Mouse (Mus musculus) thymus, adult 2 months (tissue): ENCODE measurements around the gene Cmah. TPM values are rescaled to one million over a fixed set of nuclear protein-coding genes. Genes with fewer than 3 reads are reported as not detected.

Source experiments
- DNase-seq: peaks from one replicate; pipeline ENCODE4 v3.0.0; 2021
- H3K27ac ChIP-seq: fragments of 200-500 bp; 2 replicates; pipeline ENCODE4 v1.5.1; 2012; ENCODE audit warnings: low read length, control low read depth; ENCODE audit not compliant: control insufficient read depth, insufficient read depth
- H3K27me3 ChIP-seq: fragments of 200-500 bp; 2 replicates; pipeline ENCODE4 v1.6.1; 2012; ENCODE audit warnings: mild to moderate bottlenecking, low read length, moderate library complexity, mixed read lengths; ENCODE audit not compliant: control insufficient read depth, insufficient read depth
- H3K36me3 ChIP-seq: fragments of 200-500 bp; 2 replicates; pipeline ENCODE4 v1.6.1; 2012; ENCODE audit warnings: mild to moderate bottlenecking, low read length, moderate library complexity; ENCODE audit not compliant: control insufficient read depth, insufficient read depth
- H3K4me1 ChIP-seq: fragments of 200-500 bp; replicated peaks from 2 replicates; pipeline ENCODE4 v1.6.1; 2012; ENCODE audit warnings: low read length; ENCODE audit not compliant: control insufficient read depth, insufficient read depth
- H3K4me3 ChIP-seq: fragments of 200-500 bp; 2 replicates; pipeline ENCODE4 v1.5.1; 2012; ENCODE audit warnings: mild to moderate bottlenecking, low read length, control low read depth, moderate library complexity; ENCODE audit not compliant: control insufficient read depth, insufficient read depth
- CTCF ChIP-seq: fragments of 200-500 bp; IDR thresholded peaks from 2 replicates; pipeline ENCODE4 v1.5.1; 2012; ENCODE audit warnings: mild to moderate bottlenecking, control low read depth, low read length, moderate library complexity, borderline replicate concordance; ENCODE audit not compliant: control insufficient read depth, poor library complexity, insufficient read depth; ENCODE audit errors: extremely low read depth
- POLR2A ChIP-seq: fragments of 200-500 bp; IDR thresholded peaks from 2 replicates; pipeline ENCODE4 v1.6.1; 2012; ENCODE audit warnings: mild to moderate bottlenecking, low read length, control low read depth, moderate library complexity; ENCODE audit not compliant: control insufficient read depth, poor library complexity, insufficient read depth; ENCODE audit errors: extremely low read depth
- WGBS: fragments of 180-500 bp; shearing (Covaris S2); methylation state at CpG from one replicate; pipeline ENCODE4 v1.1.7; 2018; 5-methylcytosine and 5-hydroxymethylcytosine counted together
- polyA plus RNA-seq: library from polyadenylated mRNA; depleted of rRNA; stranded (reverse); fragments of >200 nt; gene quantifications from 2 replicates; pipeline ENCODE4 v1.2.3, GENCODE M21; 2012

The Cmah gene
- polyA plus RNA-seq, 1 experiment = 14.7 TPM

GRCm38 (mm10) chr13:24421987-24422386, 94.8 kb downstream of the Cmah start:
- no peaks in the 10 kb centered on the region for H3K27me3 ChIP-seq
- TF ChIP-seq CTCF = no peak
- no peak for TF ChIP-seq POLR2A
- H3K4me1 ChIP-seq = peaks cover 17% of the 10 kb centered on the region
- H3K36me3 ChIP-seq = peaks cover 7% of the 10 kb centered on the region
- no peak overlapping the region for H3K4me3 ChIP-seq
- no peak for DNase-seq
- WGBS = 88% methylated on average over 3 of the region's 3 CpGs
- no peak overlapping the region for H3K27ac ChIP-seq

- H3K27ac ChIP-seq = no peak overlapping the region
- no peaks in the 10 kb centered on the region for H3K27me3 ChIP-seq
- 0 out of 2 replicates have a peak, but pooled peaks cover 2% of the 10 kb centered on the region for H3K4me1 ChIP-seq
- H3K4me3 ChIP-seq = no peak overlapping the region
- H3K36me3 ChIP-seq = peaks cover 27% of the 10 kb centered on the region
- TF ChIP-seq CTCF (no peak), POLR2A (no peak)
- WGBS = 94% methylated on average over 5 of the region's 5 CpGs
- DNase-seq = no peak
Observed at GRCm38 (mm10) chr13:24430215-24430614, 103.0 kb downstream of the Cmah start.

GRCm38 (mm10) chr13:24431593-24431992, 104.4 kb downstream of the Cmah start:
- TF ChIP-seq POLR2A (no peak), CTCF (no peak)
- 97% methylated on average over 3 of the region's 3 CpGs for WGBS
- no peak overlapping the region for H3K27ac ChIP-seq
- H3K27me3 ChIP-seq = no peaks in the 10 kb centered on the region
- peaks cover 40% of the 10 kb centered on the region for H3K36me3 ChIP-seq
- DNase-seq = no peak
- 0 out of 2 replicates have a peak, but pooled peaks cover 2% of the 10 kb centered on the region for H3K4me1 ChIP-seq
- H3K4me3 ChIP-seq = no peak overlapping the region

GRCm38 (mm10) chr13:24442272-24442671, 115.1 kb downstream of the Cmah start:
- peaks cover 16% of the 10 kb centered on the region for H3K4me1 ChIP-seq
- TF ChIP-seq CTCF = no peak
- no peak for TF ChIP-seq POLR2A
- no peaks in the 10 kb centered on the region for H3K27me3 ChIP-seq
- H3K4me3 ChIP-seq = no peak overlapping the region
- no peak for DNase-seq
- no peak overlapping the region for H3K27ac ChIP-seq
- 21% methylated on average over 6 of the region's 6 CpGs for WGBS
- peaks cover 31% of the 10 kb centered on the region for H3K36me3 ChIP-seq

GRCm38 (mm10) chr13:24443763-24444347, 116.7 kb downstream of the Cmah start:
- WGBS = 59% methylated on average over 4 of the region's 4 CpGs
- DNase-seq = no peak
- H3K4me1 ChIP-seq = peaks cover 16% of the 10 kb centered on the region
- H3K27me3 ChIP-seq = no peaks in the 10 kb centered on the region
- TF ChIP-seq CTCF (no peak), POLR2A (no peak)
- H3K36me3 ChIP-seq = peaks cover 21% of the 10 kb centered on the region
- H3K4me3 ChIP-seq = no peak overlapping the region
- no peak overlapping the region for H3K27ac ChIP-seq

- Histone ChIP-seq H3K36me3 (peaks cover 13% of the 10 kb centered on the region), H3K27ac (no peak overlapping the region), H3K27me3 (no peaks in the 10 kb centered on the region), H3K4me3 (no peak overlapping the region), H3K4me1 (peaks cover 16% of the 10 kb centered on the region)
- WGBS = 26% methylated on average over 4 of the region's 4 CpGs
- DNase-seq = no peak
- no peak for TF ChIP-seq POLR2A
- no peak for TF ChIP-seq CTCF
Observed at GRCm38 (mm10) chr13:24444709-24445108, 117.5 kb downstream of the Cmah start.

- Histone ChIP-seq H3K4me3 (no peak overlapping the region), H3K36me3 (peaks cover 11% of the 10 kb centered on the region), H3K27me3 (no peaks in the 10 kb centered on the region), H3K4me1 (peaks cover 16% of the 10 kb centered on the region), H3K27ac (no peak overlapping the region)
- 62% methylated on average over 3 of the region's 3 CpGs for WGBS
- no peak for TF ChIP-seq POLR2A
- no peak for TF ChIP-seq CTCF
- DNase-seq = no peak
Observed at GRCm38 (mm10) chr13:24445166-24445565, 118.0 kb downstream of the Cmah start.
